Mouse (Mus musculus) lung, adult 2 months (tissue): ENCODE measurements around the gene Stxbp3.

ENCODE experiments used
- CTCF ChIP-seq: fragments of 200-500 bp; IDR thresholded peaks from 2 replicates; pipeline ENCODE4 v1.5.1; 2011; ENCODE audit warnings: mild to moderate bottlenecking, low read length, control low read depth; ENCODE audit not compliant: insufficient read depth
- POLR2A ChIP-seq: fragments of 200-500 bp; IDR thresholded peaks from 2 replicates; pipeline ENCODE4 v1.6.1; 2011; ENCODE audit warnings: low read depth, mild to moderate bottlenecking, control low read depth, low read length, borderline replicate concordance; ENCODE audit errors: extremely low read depth

DNA sequence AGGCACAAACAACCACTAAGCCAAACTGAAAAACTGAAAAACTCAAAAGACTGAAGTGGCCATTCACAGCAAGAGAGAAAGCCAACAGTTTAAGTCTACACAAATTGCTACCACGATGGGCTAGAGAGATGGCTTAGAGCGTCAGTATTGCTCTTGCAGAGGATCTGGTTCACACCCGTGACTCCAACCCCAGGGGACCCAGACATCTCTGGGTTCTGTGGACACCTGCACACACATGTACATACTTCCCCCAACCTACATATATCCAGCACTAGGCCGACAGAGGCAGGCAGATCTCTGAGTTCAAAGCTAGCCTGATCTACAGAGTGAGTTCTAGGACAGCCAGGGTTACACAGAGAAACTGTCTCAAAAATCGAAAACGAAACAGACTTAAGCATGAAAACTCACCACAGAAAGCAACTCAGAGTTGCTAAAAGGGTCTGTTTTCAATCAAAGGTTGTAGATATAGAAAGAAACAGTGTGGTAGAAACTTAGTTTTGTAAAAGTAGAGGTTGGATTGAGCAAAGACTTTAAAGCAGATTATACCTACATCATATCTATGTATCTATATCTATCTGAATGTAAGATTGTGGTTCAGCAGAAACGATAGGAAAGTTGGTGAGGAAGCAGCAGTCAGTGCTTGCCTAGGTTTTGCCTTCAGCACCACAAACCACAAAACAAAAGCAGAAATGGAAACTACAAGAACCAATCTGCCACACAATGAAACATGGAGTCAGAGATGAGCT lies 44.6 kb downstream of the Stxbp3 start:
- TF ChIP-seq POLR2A (no peak), CTCF (no peak)
